Mouse (Mus musculus): ENCODE results near the gene Traf3ip3. TPM values are rescaled to one million over a fixed set of nuclear protein-coding genes. Genes with fewer than 3 reads are reported as not detected.

Gene Traf3ip3
- total and polyA plus RNA-seq, 3 experiments = 60.9 to 72.9 (median 68.8) TPM

DNA sequence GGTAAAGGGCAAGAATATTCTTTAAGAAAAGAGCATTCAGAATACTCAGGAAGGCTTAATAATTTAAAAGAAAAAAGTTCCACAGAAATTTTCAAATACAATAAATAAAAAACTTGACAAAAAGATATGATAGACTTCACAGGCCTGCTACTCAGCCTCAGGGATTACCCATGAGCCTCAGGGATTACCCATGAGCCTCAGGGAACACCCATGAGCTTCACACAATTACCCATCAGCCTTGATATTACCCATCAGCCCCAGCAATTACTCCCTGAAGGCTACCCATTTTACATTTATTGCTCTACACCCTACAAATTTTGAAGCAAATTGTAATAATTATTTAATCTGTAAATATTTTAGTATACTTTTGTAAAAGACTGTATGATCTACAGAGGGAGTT lies 69.1 kb downstream of the Traf3ip3 start:
- dilution Hi-C loops (cut with MboI; ENCODE audit: extremely low pct_ligation_motif_present, extremely low pct_unique_long_range_greater_than_20kb, low sequenced_read_pairs) (no loop called here), in situ Hi-C loops (cut with MboI; ENCODE audit: low pct_ligation_motif_present, low pct_unique_long_range_greater_than_20kb, low sequenced_read_pairs) (no loop called here)
- H3K4me3 ChIP-seq (replicated peaks in 1 of 3; ENCODE audit: low read depth in 2 of 3, low read length in 2 of 3, poor library complexity in 1 of 3) = no peak overlapping the region
- no peak overlapping the region for H3K27ac ChIP-seq (ENCODE audit: insufficient read depth, low read depth)
- peaks cover 8 to 9% of the 10 kb centered on the region in 2 experiments for H3K36me3 ChIP-seq (replicated peaks in 1 of 2; ENCODE audit: control insufficient read depth in 1 of 2, insufficient read depth in 1 of 2, low read length in 1 of 2)
- no peaks in the 10 kb centered on the region for H3K27me3 ChIP-seq (replicated peaks)
- H3K4me2 ChIP-seq (ENCODE audit: insufficient read depth, low read depth, poor library complexity, severe bottlenecking) = no peak overlapping the region
- TF ChIP-seq HCFC1 (IDR thresholded peaks at IDR 0.05; ENCODE audit: low read depth, low read length) (peak; percentile 61), ETS1 (conservative IDR thresholded peaks at IDR 0.05; ENCODE audit: low read depth, low read length) (no peak), MYC (IDR thresholded peaks at IDR 0.05; ENCODE audit: low read depth, low read length) (0 out of 2 replicates have a peak, but pooled peaks have one; percentile 25)
- H3K79me2 ChIP-seq (replicated peaks; ENCODE audit: control insufficient read depth, extremely low read depth, insufficient read depth, poor library complexity, severe bottlenecking) = peaks cover 23% of the 10 kb centered on the region
- peaks cover 11 to 26% of the 10 kb centered on the region in 2 experiments for H3K4me1 ChIP-seq (ENCODE audit: control insufficient read depth in 1 of 2, insufficient read depth in 2 of 2)
- no peaks in the 10 kb centered on the region for H3K9me3 ChIP-seq (replicated peaks; ENCODE audit: low read length)
- DNase-seq (ENCODE audit: extremely low read depth) = no peak
- no peak overlapping the region for H3K9ac ChIP-seq (ENCODE audit: insufficient read depth, low read depth)

DNA sequence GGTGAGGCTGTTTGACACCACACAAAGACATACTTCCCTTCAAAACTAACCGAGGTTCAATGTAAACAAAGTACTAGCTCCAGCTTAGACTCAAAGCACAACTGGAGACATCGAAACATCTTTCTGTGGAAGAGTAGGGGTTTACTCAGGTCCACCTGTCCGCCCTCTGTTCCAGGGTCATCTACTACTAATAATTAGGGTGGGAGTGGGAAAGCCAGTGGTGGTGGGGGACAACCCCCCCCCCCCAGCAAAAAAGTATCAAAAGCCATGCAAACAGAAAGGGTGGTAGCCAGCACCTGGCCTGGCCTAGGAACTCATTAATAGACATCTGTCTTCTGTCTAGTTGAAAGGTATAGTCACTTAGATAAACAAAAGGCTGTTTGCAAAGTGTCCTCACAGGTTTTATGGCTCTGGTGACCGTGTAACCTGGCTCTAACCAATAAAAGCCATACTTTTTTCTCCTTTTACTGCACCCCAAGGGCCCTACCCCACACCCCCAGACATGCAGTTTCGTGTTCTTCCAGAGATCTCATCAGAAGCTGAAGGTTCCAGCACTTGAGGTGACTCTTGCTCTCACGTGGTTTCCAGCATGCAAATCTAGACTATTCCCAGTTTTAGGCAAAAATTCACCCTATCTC lies 70.1 kb downstream of the Traf3ip3 start:
- dilution Hi-C loops (cut with MboI; ENCODE audit: extremely low pct_ligation_motif_present, extremely low pct_unique_long_range_greater_than_20kb, low sequenced_read_pairs) (no loop called here), in situ Hi-C loops (cut with MboI; ENCODE audit: low pct_ligation_motif_present, low pct_unique_long_range_greater_than_20kb, low sequenced_read_pairs) (no loop called here)
- Histone ChIP-seq H3K9me3 (replicated peaks; ENCODE audit: low read length) (no peaks in the 10 kb centered on the region), H3K27ac (ENCODE audit: insufficient read depth, low read depth) (no peak overlapping the region), H3K4me1 (ENCODE audit: control insufficient read depth in 1 of 2, insufficient read depth in 2 of 2) (peaks cover 7 to 26% of the 10 kb centered on the region in 2 experiments), H3K4me2 (ENCODE audit: insufficient read depth, low read depth, poor library complexity, severe bottlenecking) (no peak overlapping the region), H3K79me2 (replicated peaks; ENCODE audit: control insufficient read depth, extremely low read depth, insufficient read depth, poor library complexity, severe bottlenecking) (peaks cover 31% of the 10 kb centered on the region), H3K9ac (ENCODE audit: insufficient read depth, low read depth) (no peak overlapping the region), H3K27me3 (replicated peaks) (no peaks in the 10 kb centered on the region), H3K36me3 (replicated peaks in 1 of 2; ENCODE audit: control insufficient read depth in 1 of 2, insufficient read depth in 1 of 2, low read length in 1 of 2) (peaks cover 15 to 19% of the 10 kb centered on the region in 2 experiments), H3K4me3 (replicated peaks in 1 of 3; ENCODE audit: low read depth in 2 of 3, low read length in 2 of 3, poor library complexity in 1 of 3) (no peak overlapping the region)
- DNase-seq (ENCODE audit: extremely low read depth) = no peak
- TF ChIP-seq SMC3 (IDR thresholded peaks at IDR 0.05; ENCODE audit: low read depth, low read length) (no peak), ELF1 (IDR thresholded peaks at IDR 0.05; ENCODE audit: low read depth, low read length) (no peak), EP300 (IDR thresholded peaks at IDR 0.05; ENCODE audit: low read length) (no peak), GABPA (IDR thresholded peaks at IDR 0.05; ENCODE audit: insufficient replicate concordance, low read depth, low read length) (no peak), MAX (IDR thresholded peaks at IDR 0.05; ENCODE audit: low read length) (no peak), E2F4 (IDR thresholded peaks at IDR 0.05; ENCODE audit: insufficient replicate concordance, low read depth, low read length) (no peak), PAX5 (IDR thresholded peaks at IDR 0.05; ENCODE audit: low read length) (no peak), RAD21 (IDR thresholded peaks at IDR 0.05; ENCODE audit: low read depth, low read length) (no peak)

DNA sequence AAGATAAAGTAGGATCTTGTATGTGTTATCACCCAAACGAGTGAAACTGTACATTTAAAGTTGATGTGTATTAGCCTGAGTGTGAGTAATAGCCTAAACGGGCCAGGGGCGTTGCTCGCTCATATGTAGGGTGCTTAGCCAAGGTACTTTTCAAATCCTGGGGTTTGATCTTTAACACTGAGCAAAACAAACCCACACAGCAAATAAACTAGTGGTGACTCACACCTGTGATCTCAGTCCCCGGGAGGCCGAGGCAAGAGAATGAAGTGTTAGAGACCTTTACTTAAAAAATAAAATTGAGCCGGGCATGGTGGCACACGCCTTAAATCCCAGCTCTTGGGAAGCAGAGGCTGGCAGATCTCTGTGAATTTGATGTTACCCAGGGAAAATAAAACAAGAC lies 70.7 kb downstream of the Traf3ip3 start:
- dilution Hi-C loops (cut with MboI; ENCODE audit: extremely low pct_ligation_motif_present, extremely low pct_unique_long_range_greater_than_20kb, low sequenced_read_pairs) = no loop called here
- H3K79me2 ChIP-seq (replicated peaks; ENCODE audit: control insufficient read depth, extremely low read depth, insufficient read depth, poor library complexity, severe bottlenecking) = peaks cover 31% of the 10 kb centered on the region
- H3K4me3 ChIP-seq (replicated peaks in 1 of 3; ENCODE audit: low read depth in 2 of 3, low read length in 2 of 3, poor library complexity in 1 of 3) = no peak overlapping the region
- no peak overlapping the region for H3K4me2 ChIP-seq (ENCODE audit: insufficient read depth, low read depth, poor library complexity, severe bottlenecking)
- DNase-seq (ENCODE audit: extremely low read depth) = no peak
- no peak overlapping the region for H3K27ac ChIP-seq (ENCODE audit: insufficient read depth, low read depth)
- no peak for TF ChIP-seq SMC3 (IDR thresholded peaks at IDR 0.05; ENCODE audit: low read depth, low read length)
- TF ChIP-seq BHLHE40 (IDR thresholded peaks at IDR 0.05; ENCODE audit: low read depth, low read length) = no peak
- no peak for TF ChIP-seq NELFE (IDR thresholded peaks at IDR 0.05; ENCODE audit: low read depth, low read length)
- TF ChIP-seq MAX (IDR thresholded peaks at IDR 0.05; ENCODE audit: low read length) = no peak
- no peak for TF ChIP-seq NRF1 (IDR thresholded peaks at IDR 0.05; ENCODE audit: low read depth, low read length)
- TF ChIP-seq KAT2A (IDR thresholded peaks at IDR 0.05; ENCODE audit: insufficient replicate concordance, low read length) = no peak
- TF ChIP-seq UBTF (IDR thresholded peaks at IDR 0.05; ENCODE audit: low read depth, low read length) = no peak
- no peak for TF ChIP-seq MAZ (IDR thresholded peaks at IDR 0.05; ENCODE audit: low read depth, low read length)
- TF ChIP-seq ZC3H11A (IDR thresholded peaks at IDR 0.05; ENCODE audit: low read depth, low read length) = no peak
- no peak for TF ChIP-seq GABPA (IDR thresholded peaks at IDR 0.05; ENCODE audit: insufficient replicate concordance, low read depth, low read length)
- no peak for TF ChIP-seq JUN (IDR thresholded peaks at IDR 0.05; ENCODE audit: insufficient read depth, low read depth, low read length)
- TF ChIP-seq IRF4 (IDR thresholded peaks at IDR 0.05; ENCODE audit: low read depth, low read length) = no peak
- TF ChIP-seq USF1 (IDR thresholded peaks at IDR 0.05; ENCODE audit: low read depth, low read length) = no peak
- TF ChIP-seq HCFC1 (IDR thresholded peaks at IDR 0.05; ENCODE audit: low read depth, low read length) = no peak
- no peak for TF ChIP-seq TCF12 (IDR thresholded peaks at IDR 0.05; ENCODE audit: low read depth, low read length)
- in situ Hi-C loops (cut with MboI; ENCODE audit: low pct_ligation_motif_present, low pct_unique_long_range_greater_than_20kb, low sequenced_read_pairs) = no loop called here
- no peak overlapping the region for H3K9ac ChIP-seq (ENCODE audit: insufficient read depth, low read depth)
- no peaks in the 10 kb centered on the region for H3K27me3 ChIP-seq (replicated peaks)
- H3K4me1 ChIP-seq (ENCODE audit: control insufficient read depth in 1 of 2, insufficient read depth in 2 of 2) = peaks cover 7 to 27% of the 10 kb centered on the region in 2 experiments
- H3K9me3 ChIP-seq (replicated peaks; ENCODE audit: low read length) = no peaks in the 10 kb centered on the region
- peaks cover 17 to 20% of the 10 kb centered on the region in 2 experiments for H3K36me3 ChIP-seq (replicated peaks in 1 of 2; ENCODE audit: control insufficient read depth in 1 of 2, insufficient read depth in 1 of 2, low read length in 1 of 2)
